Mouse (Mus musculus) megakaryocyte, embryonic 14.5 days (primary cell): ENCODE measurements at regions not wholly inside any gene's neighbourhood (a gene's known extent, or its start where the extent isn't known, plus 50 kb on each side); places are given as distances from the start of the nearest gene placed in this dataset.

Experiments
- H3K27me3 ChIP-seq: replicated peaks from 2 replicates; pipeline ENCODE3; 2012; ENCODE audit warnings: inconsistent platforms
- H3K36me3 ChIP-seq: replicated peaks from 2 replicates; pipeline ENCODE3; 2012; ENCODE audit warnings: low read length, inconsistent platforms, mixed read lengths
- H3K4me1 ChIP-seq: 2 replicates; pipeline ENCODE4 v1.6.1; 2012; ENCODE audit warnings: inconsistent platforms
- H3K4me3 ChIP-seq: replicated peaks from 2 replicates; pipeline ENCODE3; 2012; ENCODE audit warnings: moderate library complexity, mild to moderate bottlenecking, inconsistent platforms
- H3K9me3 ChIP-seq: 2 replicates; pipeline ENCODE4 v1.6.1; 2012; ENCODE audit warnings: inconsistent platforms
- FLI1 ChIP-seq: IDR thresholded peaks from 2 replicates; pipeline ENCODE4 v1.6.1; 2012; ENCODE audit warnings: low read length, inconsistent platforms, mixed read lengths
- GATA1 ChIP-seq: IDR thresholded peaks from 3 replicates; pipeline ENCODE4 v1.6.1; 2012; ENCODE audit warnings: mixed read lengths, low read length, inconsistent platforms, borderline replicate concordance

- H3K36me3 ChIP-seq: no peaks in the 10 kb centered on the region
- H3K4me3 ChIP-seq: no peak overlapping the region
- H3K27me3 ChIP-seq: no peaks in the 10 kb centered on the region
- peaks cover 8% of the 10 kb centered on the region; the same call in 1 of the 2 replicates for H3K4me1 ChIP-seq
- H3K9me3 ChIP-seq: no peaks in the 10 kb centered on the region
- TF ChIP-seq FLI1: no peak
- no peak for TF ChIP-seq GATA1
These were observed 231.3 kb upstream of the Nrip1 start for GRCm38 (mm10) chr16:76604914-76605313.

GRCm38 (mm10) chr16:76603846-76604258 is 230.2 kb upstream of the Nrip1 start:
- Histone ChIP-seq H3K4me3 (peak overlapping the region; percentile 76), H3K27me3 (no peaks in the 10 kb centered on the region), H3K9me3 (no peaks in the 10 kb centered on the region)

GRCm38 (mm10) chr16:76603431-76603830 is 229.8 kb upstream of the Nrip1 start:
- TF ChIP-seq FLI1 (no peak), GATA1 (no peak)
- no peaks in the 10 kb centered on the region for H3K36me3 ChIP-seq
- no peak overlapping the region for H3K4me3 ChIP-seq
- peaks cover 8% of the 10 kb centered on the region; the same call in 1 of the 2 replicates for H3K4me1 ChIP-seq
- no peaks in the 10 kb centered on the region for H3K27me3 ChIP-seq
- H3K9me3 ChIP-seq: no peaks in the 10 kb centered on the region

More at GRCm38 (mm10) chr16:76603846-76604258, 230.2 kb upstream of the Nrip1 start:
- TF ChIP-seq GATA1 (no peak), FLI1 (no peak)
- Histone ChIP-seq H3K36me3 (no peaks in the 10 kb centered on the region), H3K4me1 (peaks cover 8% of the 10 kb centered on the region; the same call in 1 of the 2 replicates)

GRCm38 (mm10) chr16:76600131-76600530 is 226.5 kb upstream of the Nrip1 start:
- Histone ChIP-seq H3K36me3 (no peaks in the 10 kb centered on the region), H3K4me1 (peaks cover 8% of the 10 kb centered on the region; the same call in 1 of the 2 replicates), H3K27me3 (no peaks in the 10 kb centered on the region), H3K9me3 (no peaks in the 10 kb centered on the region), H3K4me3 (no peak overlapping the region)
- TF ChIP-seq GATA1 (no peak), FLI1 (no peak)

- peaks cover 2% of the 10 kb centered on the region for H3K27me3 ChIP-seq
- H3K9me3 ChIP-seq: no peaks in the 10 kb centered on the region
- H3K4me1 ChIP-seq: no peaks in the 10 kb centered on the region
- H3K36me3 ChIP-seq: no peaks in the 10 kb centered on the region
- no peak overlapping the region for H3K4me3 ChIP-seq
- no peak for TF ChIP-seq FLI1
- TF ChIP-seq GATA1: no peak
These were observed 218.5 kb upstream of the Nrip1 start for GRCm38 (mm10) chr16:76591956-76592768.

GRCm38 (mm10) chr16:76589791-76590190 is 216.2 kb upstream of the Nrip1 start:
- no peaks in the 10 kb centered on the region for H3K36me3 ChIP-seq
- H3K27me3 ChIP-seq: peaks cover 2% of the 10 kb centered on the region
- H3K9me3 ChIP-seq: no peaks in the 10 kb centered on the region
- no peak overlapping the region for H3K4me3 ChIP-seq
- TF ChIP-seq FLI1 (no peak), GATA1 (no peak)
- H3K4me1 ChIP-seq: no peaks in the 10 kb centered on the region

GRCm38 (mm10) chr16:76577206-76577605 is 203.6 kb upstream of the Nrip1 start:
- Histone ChIP-seq H3K36me3 (no peaks in the 10 kb centered on the region), H3K4me3 (no peak overlapping the region), H3K9me3 (0 out of 2 replicates have a peak, but pooled peaks cover 3% of the 10 kb centered on the region), H3K27me3 (peaks cover 3% of the 10 kb centered on the region), H3K4me1 (no peaks in the 10 kb centered on the region)
- TF ChIP-seq FLI1: no peak
- no peak for TF ChIP-seq GATA1

GRCm38 (mm10) chr16:76575281-76575680 is 201.7 kb upstream of the Nrip1 start:
- Histone ChIP-seq H3K9me3 (0 out of 2 replicates have a peak, but pooled peaks cover 3% of the 10 kb centered on the region), H3K36me3 (no peaks in the 10 kb centered on the region), H3K27me3 (peaks cover 3% of the 10 kb centered on the region), H3K4me3 (no peak overlapping the region), H3K4me1 (no peaks in the 10 kb centered on the region)
- TF ChIP-seq FLI1 (no peak), GATA1 (no peak)

- no peaks in the 10 kb centered on the region for H3K36me3 ChIP-seq
- H3K27me3 ChIP-seq: no peaks in the 10 kb centered on the region
- TF ChIP-seq FLI1 (no peak), GATA1 (no peak)
- H3K4me1 ChIP-seq: peaks cover 12% of the 10 kb centered on the region
- no peaks in the 10 kb centered on the region for H3K9me3 ChIP-seq
- H3K4me3 ChIP-seq: no peak overlapping the region
These were observed 192.6 kb upstream of the Nrip1 start for GRCm38 (mm10) chr16:76566220-76566619.

- H3K36me3 ChIP-seq: no peaks in the 10 kb centered on the region
- no peaks in the 10 kb centered on the region for H3K9me3 ChIP-seq
- H3K27me3 ChIP-seq: no peaks in the 10 kb centered on the region
- H3K4me1 ChIP-seq: peaks cover 6% of the 10 kb centered on the region
- TF ChIP-seq FLI1 (no peak), GATA1 (no peak)
- no peak overlapping the region for H3K4me3 ChIP-seq
These were observed 181.2 kb upstream of the Nrip1 start for GRCm38 (mm10) chr16:76554846-76555245.
